ENCODE assay signal across 24 mouse cellular contexts in genomic region chr11:100908567-100908966, GRCm38 (mm10).
"Had no signal": no experiment of that assay in that cellular context is flagged by ENCODE, and none has a peak within 500 bp of the region (broad histone marks: within the 10 kb centered on the region; RNA-seq: fewer than 3 reads in every experiment).

No protein-coding gene starts in this region.

- H3K4me3 ChIP-seq: kidney, embryonic 15.5 days; left cerebral cortex, adult 2 months; limb, embryonic 12.5 days; limb, embryonic 15.5 days; lung, embryonic 15.5 days; megakaryocyte, embryonic 14.5 days; midbrain, embryonic 10.5 days; neural tube, embryonic 12.5 days; neural tube, embryonic 15.5 days had no signal

- H3K9ac ChIP-seq: kidney, embryonic 15.5 days; limb, embryonic 12.5 days; limb, embryonic 15.5 days; liver, embryonic 14.5 days; lung, embryonic 15.5 days; neural tube, embryonic 12.5 days; neural tube, embryonic 15.5 days had no signal

- H3K4me1 ChIP-seq: limb, embryonic 12.5 days; midbrain, embryonic 10.5 days; neural tube, embryonic 12.5 days; neural tube, embryonic 15.5 days had no signal

- H3K27ac ChIP-seq: kidney, embryonic 15.5 days; left cerebral cortex, adult 2 months; limb, embryonic 12.5 days; limb, embryonic 15.5 days; liver, embryonic 14.5 days; lung, embryonic 15.5 days; midbrain, embryonic 10.5 days; neural tube, embryonic 12.5 days; neural tube, embryonic 15.5 days; stomach, postnatal 0 days had no signal

- H3K9me3 ChIP-seq: kidney, embryonic 15.5 days; limb, embryonic 12.5 days; limb, embryonic 15.5 days; lung, embryonic 15.5 days; megakaryocyte, embryonic 14.5 days; midbrain, embryonic 10.5 days; neural tube, embryonic 12.5 days; neural tube, embryonic 15.5 days had no signal

- DNase-seq: kidney, postnatal 10 days; layer of hippocampus, postnatal 36 days; left cerebral cortex, postnatal 4 days; lung, adult 18-20 months; lung, postnatal 10 days; lung, postnatal 36 days; midbrain, embryonic 14.5 days; right cerebral cortex, adult 18-20 months; right cerebral cortex, postnatal 14 days; right cerebral cortex, postnatal 4 days; thymus, adult 2 months; thymus, postnatal 14 days; thymus, postnatal 4 days had no signal

- H3K4me2 ChIP-seq: kidney, embryonic 15.5 days; limb, embryonic 12.5 days; limb, embryonic 15.5 days; lung, embryonic 15.5 days; neural tube, embryonic 12.5 days; neural tube, embryonic 15.5 days had no signal

- H3K27me3 ChIP-seq: kidney, embryonic 15.5 days; limb, embryonic 12.5 days; limb, embryonic 15.5 days; lung, embryonic 15.5 days; megakaryocyte, embryonic 14.5 days; neural tube, embryonic 12.5 days; neural tube, embryonic 15.5 days had no signal
